Mouse (Mus musculus) bone marrow macrophage, adult 2 months (primary cell): Measurements from ENCODE around the gene Npas2.

ENCODE experiments used
- CTCF ChIP-seq: IDR thresholded peaks from 2 replicates; pipeline ENCODE4 v1.5.1; 2012; ENCODE audit warnings: low read depth, mild to moderate bottlenecking, low read length, moderate library complexity
- POLR2A ChIP-seq: IDR thresholded peaks from 2 replicates; pipeline ENCODE4 v1.6.1; 2012; ENCODE audit warnings: mild to moderate bottlenecking, low read depth, low read length, borderline replicate concordance

- no peak for TF ChIP-seq CTCF
- TF ChIP-seq POLR2A, result no peak
Observed at GRCm38 (mm10) chr1:39192460-39192996, 1.0 kb upstream of the Npas2 start.
